Mouse (Mus musculus): ENCODE measurements at regions not wholly inside any gene's neighbourhood (a gene's known extent, or its start where the extent isn't known, plus 50 kb on each side); places are given as distances from the start of the nearest gene placed in this dataset.

- no peak for DNase-seq (ENCODE audit: low read depth)
Observed at GRCm38 (mm10) chr9:46938628-46939027, 59.9 kb upstream of the Gm4791 start.

- DNase-seq (ENCODE audit: low read depth), result peak; percentile 3
Observed at GRCm38 (mm10) chr9:46925641-46926040, 72.9 kb upstream of the Gm4791 start.

GRCm38 (mm10) chr9:46920081-46920480 lies 78.5 kb upstream of the Gm4791 start:
- DNase-seq (ENCODE audit: low read depth), result no peak

GRCm38 (mm10) chr9:46913238-46913637 lies 85.3 kb upstream of the Gm4791 start:
- no peak for DNase-seq (ENCODE audit: low read depth)

- no peak for DNase-seq (ENCODE audit: low read depth)
Observed at GRCm38 (mm10) chr9:46909412-46910013, 89.0 kb upstream of the Gm4791 start.

GRCm38 (mm10) chr9:46905081-46905480 lies 93.5 kb upstream of the Gm4791 start:
- DNase-seq (ENCODE audit: low read depth), result no peak

- DNase-seq (ENCODE audit: low read depth), result no peak
Observed at GRCm38 (mm10) chr9:46903491-46904220, 94.9 kb upstream of the Gm4791 start.

GRCm38 (mm10) chr9:46899283-46899682 lies 99.3 kb upstream of the Gm4791 start:
- DNase-seq (ENCODE audit: low read depth), result no peak

GRCm38 (mm10) chr9:46898120-46898519 lies 100.4 kb upstream of the Gm4791 start:
- DNase-seq (ENCODE audit: low read depth), result no peak

GRCm38 (mm10) chr9:46891829-46892228 lies 106.7 kb upstream of the Gm4791 start:
- no peak for DNase-seq (ENCODE audit: low read depth)

- DNase-seq (ENCODE audit: low read depth), result no peak
Observed at GRCm38 (mm10) chr9:46889933-46890662, 108.4 kb upstream of the Gm4791 start.

GRCm38 (mm10) chr9:46871211-46871994 lies 127.1 kb upstream of the Gm4791 start:
- no peak for DNase-seq (ENCODE audit: low read depth)

- no peak for DNase-seq (ENCODE audit: low read depth)
Observed at GRCm38 (mm10) chr9:46863934-46864333, 134.6 kb upstream of the Gm4791 start.

GRCm38 (mm10) chr9:46851753-46852152 lies 146.8 kb upstream of the Gm4791 start:
- DNase-seq (ENCODE audit: low read depth), result no peak

GRCm38 (mm10) chr9:46851336-46851735 lies 147.2 kb upstream of the Gm4791 start:
- no peak for DNase-seq (ENCODE audit: low read depth)

- DNase-seq (ENCODE audit: low read depth), result no peak
Observed at GRCm38 (mm10) chr9:46845276-46845675, 153.3 kb upstream of the Gm4791 start.

GRCm38 (mm10) chr9:46843781-46844180 lies 154.8 kb upstream of the Gm4791 start:
- DNase-seq (ENCODE audit: low read depth), result no peak

GRCm38 (mm10) chr9:46841571-46841970 lies 157.0 kb upstream of the Gm4791 start:
- DNase-seq (ENCODE audit: low read depth), result no peak

GRCm38 (mm10) chr9:46835261-46835660 lies 163.3 kb upstream of the Gm4791 start:
- no peak for DNase-seq (ENCODE audit: low read depth)

- no peak for DNase-seq (ENCODE audit: low read depth)
Observed at GRCm38 (mm10) chr9:46830746-46831560, 167.6 kb upstream of the Gm4791 start.

- no peak for DNase-seq (ENCODE audit: low read depth)
Observed at GRCm38 (mm10) chr9:46830316-46830715, 168.2 kb upstream of the Gm4791 start.
